Mouse (Mus musculus): ENCODE results near the gene Dbil5.

- TF ChIP-seq CTCF (IDR thresholded peaks at IDR 0.05) (no peak), EP300 (IDR thresholded peaks at IDR 0.05; ENCODE audit: insufficient read depth, low read depth, low read length) (no peak), POLR2A (IDR thresholded peaks at IDR 0.05; ENCODE audit: insufficient read depth, low read depth, low read length) (no peak)
Measured at GRCm38 (mm10) chr11:76178726-76179494, 38.5 kb upstream of the Dbil5 start.
